Mouse (Mus musculus) CH12.LX (cell line): ENCODE results near the gene Sh3glb2.

Source experiments
- BHLHE40 ChIP-seq: IDR thresholded peaks from 2 replicates; pipeline ENCODE4 v1.6.1; 2011; ENCODE audit warnings: mild to moderate bottlenecking, low read depth, low read length, improper control_type of control experiment
- CHD1 ChIP-seq: IDR thresholded peaks from 2 replicates; pipeline ENCODE4 v1.6.1; 2012; ENCODE audit warnings: low read depth, low read length, improper control_type of control experiment, inconsistent platforms
- CTCF ChIP-seq, 2 experiments: IDR thresholded peaks in 1 of 2; conservative IDR thresholded peaks in 1 of 2; 2 replicates each; pipeline ENCODE4 v1.5.1; 2011 to 2012; ENCODE audit warnings: low read depth in 2 of 2, low read length in 2 of 2, improper control_type of control experiment in 1 of 2, inconsistent platforms in 1 of 2, mild to moderate bottlenecking in 1 of 2, moderate library complexity in 1 of 2
- E2F4 ChIP-seq: IDR thresholded peaks from 2 replicates; pipeline ENCODE4 v1.6.1; 2011; ENCODE audit warnings: low read depth, low read length, improper control_type of control experiment; ENCODE audit not compliant: insufficient replicate concordance
- EP300 ChIP-seq: IDR thresholded peaks from 2 replicates; pipeline ENCODE4 v1.6.1; 2011; ENCODE audit warnings: low read length, improper control_type of control experiment
- MAFK ChIP-seq: IDR thresholded peaks from 2 replicates; pipeline ENCODE4 v1.6.1; 2011; ENCODE audit warnings: low read length, improper control_type of control experiment; ENCODE audit not compliant: insufficient replicate concordance
- MAZ ChIP-seq: IDR thresholded peaks from 2 replicates; pipeline ENCODE4 v1.6.1; 2012; ENCODE audit warnings: low read depth, mild to moderate bottlenecking, inconsistent platforms, low read length, improper control_type of control experiment, moderate library complexity
- NRF1 ChIP-seq: IDR thresholded peaks from 2 replicates; pipeline ENCODE4 v1.6.1; 2014; ENCODE audit warnings: low read depth, mild to moderate bottlenecking, inconsistent platforms, low read length, improper control_type of control experiment, moderate library complexity
- POLR2A ChIP-seq: IDR thresholded peaks from 2 replicates; pipeline ENCODE4 v1.6.1; 2011; ENCODE audit warnings: low read depth, mild to moderate bottlenecking, improper control_type of control experiment, low read length
- SIN3A ChIP-seq: IDR thresholded peaks from 2 replicates; pipeline ENCODE4 v1.6.1; 2012; ENCODE audit warnings: low read length, improper control_type of control experiment, inconsistent platforms

GRCm38 (mm10) chr2:30360626-30361025 lies 1.5 kb upstream of the Sh3glb2 start:
- TF ChIP-seq CTCF (conservative IDR thresholded peaks at IDR 0.05 in 1 of 2, IDR thresholded peaks at IDR 0.05 in 1 of 2; ENCODE audit: low read depth in 2 of 2, low read length in 2 of 2) (no peak), POLR2A (no peak), BHLHE40 (no peak), NRF1 (no peak), MAFK (no peak), CHD1 (no peak), MAZ (no peak), SIN3A (no peak), EP300 (no peak), E2F4 (no peak)
